Mouse (Mus musculus): ENCODE data around the gene Map2k3. TPM values are rescaled to one million over a fixed set of nuclear protein-coding genes. Genes with fewer than 3 reads are reported as not detected.
A peak's percentile ranks its signal among the peaks of the same experiment; 100 is the strongest.

Gene Map2k3
- polyA plus RNA-seq, 1 experiment from 2014 or later: 47.3 TPM

- Histone ChIP-seq H3K36me3 (ENCODE audit: control insufficient read depth, insufficient read depth, low read length) (no peaks in the 10 kb centered on the region), H3K27me3 (ENCODE audit: control insufficient read depth, insufficient read depth, low read length) (no peaks in the 10 kb centered on the region), H3K4me1 (replicated peaks; ENCODE audit: control insufficient read depth, insufficient read depth, low read length) (peaks cover 17% of the 10 kb centered on the region), H3K9ac (ENCODE audit: low read length) (peak overlapping the region; percentile 85), H3K4me3 (ENCODE audit: low read depth, low read length) (peak overlapping the region; percentile 77), H3K4me2 (ENCODE audit: low read depth, low read length, severe bottlenecking) (peak overlapping the region; percentile 69), H3K9me3 (ENCODE audit: control insufficient read depth, low read length) (no peaks in the 10 kb centered on the region), H3K27ac (ENCODE audit: low read depth, low read length) (no peak overlapping the region)
- 12% methylated on average over 7 of the region's 7 CpGs for WGBS
- ATAC-seq (replicated peaks; ENCODE audit: low FRiP score) (no peak), DNase-seq (ENCODE audit: low spot score) (no peak)
These were observed 729 bp downstream of the Map2k3 start for GRCm38 (mm10) chr11:60932503-60933020.

GRCm38 (mm10) chr11:60933178-60933930 is 1.5 kb downstream of the Map2k3 start:
- Histone ChIP-seq H3K4me1 (replicated peaks; ENCODE audit: control insufficient read depth, insufficient read depth, low read length) (peaks cover 17% of the 10 kb centered on the region), H3K36me3 (ENCODE audit: control insufficient read depth, insufficient read depth, low read length) (no peaks in the 10 kb centered on the region), H3K27ac (ENCODE audit: low read depth, low read length) (no peak overlapping the region), H3K4me2 (ENCODE audit: low read depth, low read length, severe bottlenecking) (peak overlapping the region; percentile 69), H3K9ac (ENCODE audit: low read length) (peak overlapping the region; percentile 85; the same call in 1 of the 2 replicates), H3K9me3 (ENCODE audit: control insufficient read depth, low read length) (no peaks in the 10 kb centered on the region), H3K4me3 (ENCODE audit: low read depth, low read length) (peak overlapping the region; percentile 77), H3K27me3 (ENCODE audit: control insufficient read depth, insufficient read depth, low read length) (no peaks in the 10 kb centered on the region)
- DNase-seq (ENCODE audit: low spot score): no peak
- ATAC-seq (replicated peaks; ENCODE audit: low FRiP score): no peak
- WGBS: 86% methylated on average over 10 of the region's 10 CpGs

DNA sequence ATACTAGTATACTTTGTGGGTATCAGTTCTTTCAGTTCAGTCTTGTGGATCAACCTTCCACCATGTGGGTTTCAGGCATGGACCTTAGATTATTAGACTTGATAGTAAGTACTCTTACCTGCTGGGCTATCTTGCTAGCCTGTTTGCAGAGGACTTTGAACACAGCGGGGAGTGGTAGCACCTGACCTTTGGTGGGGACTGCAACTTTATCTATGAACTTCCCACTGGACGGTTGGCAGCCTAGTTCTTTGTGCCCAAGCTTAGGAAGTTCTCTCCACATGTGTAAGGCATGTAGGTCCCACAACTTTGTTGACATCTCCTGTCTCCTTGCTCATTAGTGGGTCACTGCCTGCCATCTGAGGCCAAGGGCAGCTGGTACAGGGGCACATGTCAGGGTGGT is 3.0 kb downstream of the Map2k3 start:
- Histone ChIP-seq H3K36me3 (ENCODE audit: control insufficient read depth, insufficient read depth, low read length) (no peaks in the 10 kb centered on the region), H3K4me3 (ENCODE audit: low read depth, low read length) (no peak overlapping the region), H3K27ac (ENCODE audit: low read depth, low read length) (no peak overlapping the region), H3K4me2 (ENCODE audit: low read depth, low read length, severe bottlenecking) (no peak overlapping the region), H3K4me1 (replicated peaks; ENCODE audit: control insufficient read depth, insufficient read depth, low read length) (peaks cover 17% of the 10 kb centered on the region), H3K27me3 (ENCODE audit: control insufficient read depth, insufficient read depth, low read length) (no peaks in the 10 kb centered on the region), H3K9me3 (ENCODE audit: control insufficient read depth, low read length) (no peaks in the 10 kb centered on the region), H3K9ac (ENCODE audit: low read length) (no peak overlapping the region)
- DNase-seq (ENCODE audit: low spot score): no peak
- no peak for ATAC-seq (replicated peaks; ENCODE audit: low FRiP score)
- 86% methylated on average over 2 of the region's 2 CpGs for WGBS

- no peak overlapping the region for H3K9ac ChIP-seq (ENCODE audit: low read length)
- no peaks in the 10 kb centered on the region for H3K36me3 ChIP-seq (ENCODE audit: control insufficient read depth, insufficient read depth, low read length)
- no peaks in the 10 kb centered on the region for H3K9me3 ChIP-seq (ENCODE audit: control insufficient read depth, low read length)
- WGBS: 83% methylated on average over 7 of the region's 7 CpGs
- H3K27ac ChIP-seq (ENCODE audit: low read depth, low read length): no peak overlapping the region
- H3K27me3 ChIP-seq (ENCODE audit: control insufficient read depth, insufficient read depth, low read length): no peaks in the 10 kb centered on the region
- H3K4me2 ChIP-seq (ENCODE audit: low read depth, low read length, severe bottlenecking): no peak overlapping the region
- DNase-seq (ENCODE audit: low spot score) (no peak), ATAC-seq (replicated peaks; ENCODE audit: low FRiP score) (no peak)
- peaks cover 17% of the 10 kb centered on the region for H3K4me1 ChIP-seq (replicated peaks; ENCODE audit: control insufficient read depth, insufficient read depth, low read length)
- H3K4me3 ChIP-seq (ENCODE audit: low read depth, low read length): no peak overlapping the region
These were observed 3.6 kb downstream of the Map2k3 start for GRCm38 (mm10) chr11:60935326-60935974.

DNA sequence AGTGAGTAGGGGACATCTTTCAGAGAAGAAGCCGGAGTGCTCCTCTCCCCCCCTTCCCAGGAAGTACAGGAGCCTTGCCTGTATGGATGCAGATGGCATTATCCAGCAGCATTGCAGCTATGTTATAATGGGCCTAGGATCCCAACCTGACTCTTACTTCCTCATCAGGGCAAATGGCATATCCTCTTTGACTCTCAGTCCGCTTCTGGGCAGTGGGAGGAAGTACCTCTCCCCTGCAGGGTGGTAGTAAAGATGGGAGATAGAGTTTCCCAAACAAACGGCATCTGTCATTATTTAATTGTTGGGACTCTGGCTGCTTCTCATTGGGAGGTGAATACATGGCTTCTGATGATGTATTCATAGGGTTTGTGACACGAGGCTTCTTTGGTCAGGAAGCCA is 4.1 kb downstream of the Map2k3 start:
- Histone ChIP-seq H3K27ac (ENCODE audit: low read depth, low read length) (no peak overlapping the region), H3K9me3 (ENCODE audit: control insufficient read depth, low read length) (no peaks in the 10 kb centered on the region), H3K4me1 (replicated peaks; ENCODE audit: control insufficient read depth, insufficient read depth, low read length) (peaks cover 14% of the 10 kb centered on the region), H3K27me3 (ENCODE audit: control insufficient read depth, insufficient read depth, low read length) (no peaks in the 10 kb centered on the region), H3K4me3 (ENCODE audit: low read depth, low read length) (no peak overlapping the region), H3K36me3 (ENCODE audit: control insufficient read depth, insufficient read depth, low read length) (no peaks in the 10 kb centered on the region), H3K9ac (ENCODE audit: low read length) (no peak overlapping the region), H3K4me2 (ENCODE audit: low read depth, low read length, severe bottlenecking) (no peak overlapping the region)
- no peak for DNase-seq (ENCODE audit: low spot score)
- ATAC-seq (replicated peaks; ENCODE audit: low FRiP score): no peak
- WGBS: 87% methylated on average over 4 of the region's 4 CpGs

DNA sequence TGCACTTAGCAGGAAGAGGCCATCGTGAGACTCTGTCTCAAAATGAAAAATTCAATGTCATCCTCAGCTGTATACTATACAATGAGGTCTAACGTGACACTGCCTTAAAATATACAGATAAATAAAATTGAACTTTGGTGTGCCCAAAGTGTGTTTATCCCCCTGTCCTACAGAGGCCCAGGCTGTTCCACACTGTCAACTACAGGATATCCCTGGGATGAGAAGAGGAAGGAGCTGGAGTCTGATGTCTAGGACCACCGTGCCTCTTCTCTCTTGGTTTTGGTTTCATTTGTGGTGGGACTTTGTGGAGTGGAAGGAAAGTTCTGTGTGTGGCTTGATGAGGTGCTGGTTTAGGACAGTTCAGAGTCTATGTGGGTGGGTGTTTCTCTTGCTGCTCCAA is 5.8 kb downstream of the Map2k3 start:
- Histone ChIP-seq H3K27ac (ENCODE audit: low read depth, low read length) (no peak overlapping the region), H3K36me3 (ENCODE audit: control insufficient read depth, insufficient read depth, low read length) (no peaks in the 10 kb centered on the region), H3K9ac (ENCODE audit: low read length) (no peak overlapping the region), H3K4me2 (ENCODE audit: low read depth, low read length, severe bottlenecking) (no peak overlapping the region), H3K27me3 (ENCODE audit: control insufficient read depth, insufficient read depth, low read length) (no peaks in the 10 kb centered on the region), H3K9me3 (ENCODE audit: control insufficient read depth, low read length) (no peaks in the 10 kb centered on the region), H3K4me1 (replicated peaks; ENCODE audit: control insufficient read depth, insufficient read depth, low read length) (peaks cover 15% of the 10 kb centered on the region; the same call in 1 of the 2 replicates), H3K4me3 (ENCODE audit: low read depth, low read length) (no peak overlapping the region)
- WGBS: 87% methylated on average over 3 of the region's 3 CpGs
- no peak for DNase-seq (ENCODE audit: low spot score)
- no peak for ATAC-seq (replicated peaks; ENCODE audit: low FRiP score)

- no peak overlapping the region for H3K9ac ChIP-seq (ENCODE audit: low read length)
- no peaks in the 10 kb centered on the region for H3K36me3 ChIP-seq (ENCODE audit: control insufficient read depth, insufficient read depth, low read length)
- H3K4me1 ChIP-seq (replicated peaks; ENCODE audit: control insufficient read depth, insufficient read depth, low read length): 0 out of 2 replicates have a peak, but pooled peaks cover 3% of the 10 kb centered on the region
- WGBS: 94% methylated on average over 3 of the region's 3 CpGs
- ATAC-seq (replicated peaks; ENCODE audit: low FRiP score) (no peak), DNase-seq (ENCODE audit: low spot score) (no peak)
- H3K27me3 ChIP-seq (ENCODE audit: control insufficient read depth, insufficient read depth, low read length): no peaks in the 10 kb centered on the region
- no peak overlapping the region for H3K27ac ChIP-seq (ENCODE audit: low read depth, low read length)
- H3K4me3 ChIP-seq (ENCODE audit: low read depth, low read length): no peak overlapping the region
- no peaks in the 10 kb centered on the region for H3K9me3 ChIP-seq (ENCODE audit: control insufficient read depth, low read length)
- no peak overlapping the region for H3K4me2 ChIP-seq (ENCODE audit: low read depth, low read length, severe bottlenecking)
These were observed 7.7 kb downstream of the Map2k3 start for GRCm38 (mm10) chr11:60939487-60939886.

GRCm38 (mm10) chr11:60940501-60940900 is 8.7 kb downstream of the Map2k3 start:
- H3K27ac ChIP-seq (ENCODE audit: low read depth, low read length): no peak overlapping the region
- H3K27me3 ChIP-seq (ENCODE audit: control insufficient read depth, insufficient read depth, low read length): no peaks in the 10 kb centered on the region

More at GRCm38 (mm10) chr11:60940501-60940900, 8.7 kb downstream of the Map2k3 start:
- DNase-seq (ENCODE audit: low spot score) (no peak), ATAC-seq (replicated peaks; ENCODE audit: low FRiP score) (no peak)
- no peak overlapping the region for H3K4me3 ChIP-seq (ENCODE audit: low read depth, low read length)
- no peaks in the 10 kb centered on the region for H3K36me3 ChIP-seq (ENCODE audit: control insufficient read depth, insufficient read depth, low read length)
- no peak overlapping the region for H3K4me2 ChIP-seq (ENCODE audit: low read depth, low read length, severe bottlenecking)
- H3K9ac ChIP-seq (ENCODE audit: low read length): no peak overlapping the region
- 93% methylated on average over 5 of the region's 5 CpGs for WGBS
- no peaks in the 10 kb centered on the region for H3K9me3 ChIP-seq (ENCODE audit: control insufficient read depth, low read length)
- 0 out of 2 replicates have a peak, but pooled peaks cover 3% of the 10 kb centered on the region for H3K4me1 ChIP-seq (replicated peaks; ENCODE audit: control insufficient read depth, insufficient read depth, low read length)

Measured in forebrain, embryonic 11.5 days (tissue).